Mouse (Mus musculus) CH12.LX (cell line): ENCODE measurements around the gene Thegl. TPM values are rescaled to one million over a fixed set of nuclear protein-coding genes. Genes with fewer than 3 reads are reported as not detected.

Experiments used
- DNase-seq: peaks from one replicate; pipeline ENCODE4 v3.0.0-alpha.2; 2013; ENCODE audit errors: extremely low read depth
- H3K27ac ChIP-seq: 2 replicates; pipeline ENCODE4 v1.5.1; 2012; ENCODE audit warnings: low read depth, mild to moderate bottlenecking, control low read depth, moderate library complexity; ENCODE audit not compliant: insufficient read depth
- H3K27me3 ChIP-seq: replicated peaks from 2 replicates; pipeline ENCODE3; 2012; ENCODE audit warnings: inconsistent platforms
- H3K36me3 ChIP-seq, 2 experiments: replicated peaks in 1 of 2; 2 replicates each; pipeline versions ENCODE3 to v1.6.1; 2012; ENCODE audit warnings: inconsistent platforms in 1 of 2, low read length in 1 of 2, mild to moderate bottlenecking in 1 of 2, mixed read lengths in 1 of 2, moderate library complexity in 1 of 2; ENCODE audit not compliant: control insufficient read depth in 1 of 2, insufficient read depth in 1 of 2
- H3K4me1 ChIP-seq, 2 experiments: 2 replicates each; pipeline ENCODE4 v1.6.1; 2012; ENCODE audit warnings: inconsistent platforms in 1 of 2, moderate library complexity in 1 of 2; ENCODE audit not compliant: insufficient read depth in 2 of 2, control insufficient read depth in 1 of 2
- H3K4me2 ChIP-seq: 2 replicates; pipeline ENCODE4 v1.6.1; 2012; ENCODE audit warnings: low read depth, mild to moderate bottlenecking, control low read depth; ENCODE audit not compliant: poor library complexity, insufficient read depth, severe bottlenecking
- H3K4me3 ChIP-seq, 3 experiments: fragments of 150-350 bp in 1 of 3; sonication (generic) in 1 of 3; replicated peaks in 1 of 3; 2 replicates each; pipeline versions ENCODE3 to v1.5.1; 2011 to 2012; ENCODE audit warnings: low read depth in 2 of 3, low read length in 2 of 3, mild to moderate bottlenecking in 2 of 3, moderate library complexity in 2 of 3, control low read depth in 1 of 3, improper control_type of control experiment in 1 of 3, inconsistent platforms in 1 of 3, mixed read lengths in 1 of 3; ENCODE audit not compliant: poor library complexity in 1 of 3
- H3K79me2 ChIP-seq: replicated peaks from 2 replicates; pipeline ENCODE4 v1.6.1; 2012; ENCODE audit warnings: mild to moderate bottlenecking, moderate library complexity; ENCODE audit not compliant: control insufficient read depth, poor library complexity, insufficient read depth, severe bottlenecking; ENCODE audit errors: extremely low read depth
- H3K9ac ChIP-seq: 2 replicates; pipeline ENCODE4 v1.6.1; 2012; ENCODE audit warnings: low read depth, mild to moderate bottlenecking, control low read depth, moderate library complexity; ENCODE audit not compliant: insufficient read depth
- H3K9me3 ChIP-seq: replicated peaks from 2 replicates; pipeline ENCODE3; 2012; ENCODE audit warnings: low read length, inconsistent platforms, mixed read lengths
- CTCF ChIP-seq, 2 experiments: IDR thresholded peaks in 1 of 2; conservative IDR thresholded peaks in 1 of 2; 2 replicates each; pipeline ENCODE4 v1.5.1; 2011 to 2012; ENCODE audit warnings: low read depth in 2 of 2, low read length in 2 of 2, improper control_type of control experiment in 1 of 2, inconsistent platforms in 1 of 2, mild to moderate bottlenecking in 1 of 2, moderate library complexity in 1 of 2
- ELF1 ChIP-seq: IDR thresholded peaks from 2 replicates; pipeline ENCODE4 v1.6.1; 2014; ENCODE audit warnings: low read depth, mild to moderate bottlenecking, inconsistent platforms, low read length, improper control_type of control experiment
- EP300 ChIP-seq: IDR thresholded peaks from 2 replicates; pipeline ENCODE4 v1.6.1; 2011; ENCODE audit warnings: low read length, improper control_type of control experiment
- IRF4 ChIP-seq: IDR thresholded peaks from 2 replicates; pipeline ENCODE4 v1.6.1; 2014; ENCODE audit warnings: low read depth, mild to moderate bottlenecking, inconsistent platforms, low read length, improper control_type of control experiment
- JUN ChIP-seq: IDR thresholded peaks from 2 replicates; pipeline ENCODE4 v1.6.1; 2011; ENCODE audit warnings: low read depth, mild to moderate bottlenecking, low read length, improper control_type of control experiment, moderate library complexity; ENCODE audit not compliant: insufficient read depth
- JUND ChIP-seq: conservative IDR thresholded peaks from 2 replicates; pipeline ENCODE4 v1.6.1; 2011; ENCODE audit warnings: low read depth, low read length, improper control_type of control experiment
- MAFK ChIP-seq: IDR thresholded peaks from 2 replicates; pipeline ENCODE4 v1.6.1; 2011; ENCODE audit warnings: low read length, improper control_type of control experiment; ENCODE audit not compliant: insufficient replicate concordance
- MAZ ChIP-seq: IDR thresholded peaks from 2 replicates; pipeline ENCODE4 v1.6.1; 2012; ENCODE audit warnings: low read depth, mild to moderate bottlenecking, inconsistent platforms, low read length, improper control_type of control experiment, moderate library complexity
- MEF2A ChIP-seq: IDR thresholded peaks from 2 replicates; pipeline ENCODE4 v1.6.1; 2014; ENCODE audit warnings: low read depth, mild to moderate bottlenecking, inconsistent platforms, low read length, improper control_type of control experiment, borderline replicate concordance
- MXI1 ChIP-seq: IDR thresholded peaks from 2 replicates; pipeline ENCODE4 v1.6.1; 2011; ENCODE audit warnings: mild to moderate bottlenecking, low read depth, low read length, improper control_type of control experiment
- NRF1 ChIP-seq: IDR thresholded peaks from 2 replicates; pipeline ENCODE4 v1.6.1; 2014; ENCODE audit warnings: low read depth, mild to moderate bottlenecking, inconsistent platforms, low read length, improper control_type of control experiment, moderate library complexity
- PAX5 ChIP-seq: IDR thresholded peaks from 2 replicates; pipeline ENCODE4 v1.6.1; 2012; ENCODE audit warnings: low read length, inconsistent platforms, mixed read lengths
- RAD21 ChIP-seq: IDR thresholded peaks from 2 replicates; pipeline ENCODE4 v1.6.1; 2011; ENCODE audit warnings: low read depth, mild to moderate bottlenecking, low read length, improper control_type of control experiment, moderate library complexity
- SMC3 ChIP-seq: IDR thresholded peaks from 2 replicates; pipeline ENCODE4 v1.6.1; 2011; ENCODE audit warnings: low read depth, low read length, improper control_type of control experiment
- TBP ChIP-seq: conservative IDR thresholded peaks from 2 replicates; pipeline ENCODE4 v1.6.1; 2011; ENCODE audit warnings: low read depth, low read length, improper control_type of control experiment
- TCF12 ChIP-seq: IDR thresholded peaks from 2 replicates; pipeline ENCODE4 v1.6.1; 2014; ENCODE audit warnings: low read depth, mild to moderate bottlenecking, inconsistent platforms, low read length, improper control_type of control experiment
- USF1 ChIP-seq: IDR thresholded peaks from 2 replicates; pipeline ENCODE4 v1.6.1; 2014; ENCODE audit warnings: low read depth, mild to moderate bottlenecking, inconsistent platforms, low read length, improper control_type of control experiment
- USF2 ChIP-seq: conservative IDR thresholded peaks from 2 replicates; pipeline ENCODE4 v1.6.1; 2011; ENCODE audit warnings: low read depth, low read length, improper control_type of control experiment
- ZC3H11A ChIP-seq: IDR thresholded peaks from 2 replicates; pipeline ENCODE4 v1.6.1; 2012; ENCODE audit warnings: low read depth, mild to moderate bottlenecking, inconsistent platforms, low read length, improper control_type of control experiment
- ZMIZ1 ChIP-seq: IDR thresholded peaks from 2 replicates; pipeline ENCODE4 v1.6.1; 2012; ENCODE audit warnings: low read depth, mild to moderate bottlenecking, inconsistent platforms, low read length, improper control_type of control experiment
- ZNF384 ChIP-seq: IDR thresholded peaks from 2 replicates; pipeline ENCODE4 v1.6.1; 2012; ENCODE audit warnings: low read depth, low read length, improper control_type of control experiment, inconsistent platforms
- dilution Hi-C: fragments of 300-500 bp; cut with MboI; formaldehyde crosslinking; loops from 2 replicates; pipeline ENCODE4 v1.14.3; 2020; ENCODE audit warnings: low sequenced_read_pairs; ENCODE audit not compliant: extremely low pct_unique_long_range_greater_than_20kb, extremely low pct_ligation_motif_present
- in situ Hi-C: fragments of 300-500 bp; cut with MboI; formaldehyde crosslinking; loops from 3 replicates; pipeline ENCODE4 v1.14.3; 2019; ENCODE audit warnings: low sequenced_read_pairs, low pct_ligation_motif_present, low pct_unique_long_range_greater_than_20kb, mixed read lengths
- polyA plus RNA-seq: library from polyadenylated mRNA; unstranded; fragments of >175 nt; gene quantifications from 2 replicates; pipeline ENCODE4 v1.2.1, GENCODE M21; 2012; ENCODE audit warnings: low read depth; ENCODE audit not compliant: insufficient read length
- total RNA-seq, 2 experiments: library from RNA; depleted of rRNA; stranded (reverse); fragments of 300-350 nt in 1 of 2; fragments of >200 nt in 1 of 2; gene quantifications; 2 replicates each; pipeline ENCODE4 v1.2.3; 2012 to 2014

Gene Thegl
- total and polyA plus RNA-seq, 3 experiments: not detected

DNA sequence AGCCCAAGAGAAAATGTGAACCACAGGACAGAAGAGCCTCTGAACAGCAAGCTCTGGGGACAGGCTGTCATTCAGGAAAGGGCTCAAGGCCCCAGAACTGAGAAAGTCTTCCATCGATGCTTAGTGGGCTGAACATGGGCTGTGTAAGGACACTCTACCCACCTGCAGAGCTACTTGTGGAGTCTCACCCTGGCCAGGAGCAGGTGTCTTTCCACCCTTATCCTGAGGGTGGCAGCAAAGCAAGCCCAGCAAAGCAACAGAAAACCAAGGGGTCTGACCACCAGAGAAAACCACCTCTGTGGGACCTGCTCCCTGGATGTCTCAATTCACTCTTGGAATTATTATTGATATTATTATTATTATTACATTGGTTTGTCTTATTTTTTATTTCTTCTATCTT, 73.5 kb downstream of the Thegl start:
- Histone ChIP-seq H3K27me3 (no peaks in the 10 kb centered on the region), H3K9ac (no peak overlapping the region), H3K27ac (no peak overlapping the region), H3K4me2 (no peak overlapping the region), H3K9me3 (no peaks in the 10 kb centered on the region), H3K4me3 (no peak overlapping the region), H3K79me2 (no peaks in the 10 kb centered on the region), H3K36me3 (peaks cover 3 to 26% of the 10 kb centered on the region in 2 experiments), H3K4me1 (peaks cover 2 to 26% of the 10 kb centered on the region in 2 experiments; a peak in 2 of 4 replicates)
- dilution Hi-C loops: no loop called here
- TF ChIP-seq MXI1 (no peak), ZC3H11A (peak; percentile 65), MAFK (no peak), SMC3 (peak; percentile 91), RAD21 (peak; percentile 80), JUND (no peak), CTCF (conservative IDR thresholded peaks at IDR 0.05 in 1 of 2, IDR thresholded peaks at IDR 0.05 in 1 of 2; ENCODE audit: low read depth in 2 of 2, low read length in 2 of 2) (peak; percentile 73 to 85)
- in situ Hi-C loops: loop anchor here (5.0 kb wide), 1 partner anchor 78 kb away; no protein-coding TSS in a partner anchor
- DNase-seq: peak; percentile 57

DNA sequence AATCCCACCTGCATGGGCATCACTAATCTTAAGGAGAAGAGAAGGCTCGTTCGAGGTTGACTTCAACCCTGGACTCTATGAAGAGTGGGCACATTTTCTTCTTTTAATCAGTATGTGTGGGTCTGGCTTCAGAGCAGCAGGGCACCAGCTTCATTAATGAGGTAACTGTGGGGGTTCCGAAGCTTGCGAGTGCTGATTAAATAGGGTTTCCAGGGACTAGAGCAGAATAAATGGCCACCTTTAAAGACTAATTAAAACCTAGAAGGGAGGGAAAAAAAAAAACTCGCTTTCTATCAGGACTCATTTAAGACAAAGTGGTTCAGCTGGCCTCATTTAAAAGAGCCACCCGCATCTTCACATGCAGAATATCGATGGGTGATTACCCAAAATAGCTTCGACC, 74.1 kb downstream of the Thegl start:
- Histone ChIP-seq H3K27me3 (no peaks in the 10 kb centered on the region), H3K36me3 (peaks cover 3 to 28% of the 10 kb centered on the region in 2 experiments), H3K4me1 (peaks cover 2 to 26% of the 10 kb centered on the region in 2 experiments; a peak in 2 of 4 replicates)
- in situ Hi-C loops: loop anchor here (5.0 kb wide), 1 partner anchor 77 kb away; no protein-coding TSS in a partner anchor
- TF ChIP-seq TCF12 (no peak), MAFK (no peak), MAZ (no peak), NRF1 (no peak), ZMIZ1 (no peak), IRF4 (no peak), EP300 (no peak), TBP (no peak), MEF2A (no peak), PAX5 (no peak), JUN (no peak), USF1 (no peak), ZNF384 (no peak), ELF1 (no peak), USF2 (no peak)
- TF ChIP-seq, all 38 proteins: peak for 0
- no peaks in the 10 kb centered on the region for H3K79me2 ChIP-seq
- DNase-seq: no peak
- H3K4me3 ChIP-seq: no peak overlapping the region
- H3K27ac ChIP-seq: no peak overlapping the region
- dilution Hi-C loops: no loop called here
- no peak overlapping the region for H3K4me2 ChIP-seq
- peaks cover 2% of the 10 kb centered on the region for H3K9me3 ChIP-seq
- H3K9ac ChIP-seq: no peak overlapping the region
